Mouse (Mus musculus) embryonic fibroblast, embryonic 13.5 days (primary cell): Measurements from ENCODE around the gene 2210407C18Rik.

Experiments
- CTCF ChIP-seq: IDR thresholded peaks from 2 replicates; pipeline ENCODE4 v1.5.1; 2011; ENCODE audit warnings: mild to moderate bottlenecking, control low read depth, low read length, moderate library complexity, borderline replicate concordance; ENCODE audit not compliant: insufficient read depth
- POLR2A ChIP-seq: IDR thresholded peaks from 2 replicates; pipeline ENCODE4 v1.6.1; 2011; ENCODE audit warnings: low read depth, mild to moderate bottlenecking, control low read depth, low read length, moderate library complexity

DNA sequence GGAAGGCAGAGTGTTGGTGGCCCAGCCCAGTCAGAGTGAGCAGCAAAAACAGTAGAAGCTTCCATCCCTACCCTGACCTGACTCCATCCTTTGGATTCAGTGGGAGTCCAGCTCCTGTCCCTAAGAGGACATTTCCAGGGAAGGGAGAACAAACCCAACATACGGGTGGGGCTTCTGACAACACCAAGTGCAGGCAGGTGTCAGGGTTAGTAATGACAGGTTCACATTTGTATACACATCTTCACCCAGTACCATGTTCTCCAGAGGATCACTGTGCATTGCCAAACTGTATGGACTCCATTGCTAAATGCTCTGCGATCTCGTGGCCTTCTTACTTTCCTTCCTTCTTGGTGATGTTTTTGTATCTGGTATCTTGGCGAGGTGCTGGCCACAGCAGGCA, at the start of gene 2210407C18Rik:
- TF ChIP-seq POLR2A (no peak), CTCF (no peak)
